Mouse (Mus musculus) myocyte (in vitro differentiated cells): Measurements from ENCODE around the gene Cdk5rap3. TPM values are rescaled to one million over a fixed set of nuclear protein-coding genes. Genes with fewer than 3 reads are reported as not detected.

ENCODE experiments used
- H3K27me3 ChIP-seq: one replicate; pipeline ENCODE4 v1.6.1; 2011; ENCODE audit not compliant: control insufficient read depth, insufficient read depth, insufficient read length
- H3K36me3 ChIP-seq: one replicate; pipeline ENCODE4 v1.6.1; 2011; ENCODE audit not compliant: control insufficient read depth, insufficient read depth
- H3K4me2 ChIP-seq: one replicate; pipeline ENCODE4 v1.6.1; 2011; ENCODE audit warnings: low read depth, control low read depth
- H3K4me3 ChIP-seq: one replicate; pipeline ENCODE4 v1.5.1; 2011; ENCODE audit warnings: mild to moderate bottlenecking, control low read depth, moderate library complexity
- H3K79me2 ChIP-seq: one replicate; pipeline ENCODE4 v1.6.1; 2011; ENCODE audit not compliant: control insufficient read depth, insufficient read depth
- H3ac ChIP-seq: one replicate; pipeline ENCODE4 v1.6.1; 2011; ENCODE audit not compliant: control insufficient read depth, insufficient read length
- CEBPB ChIP-seq: IDR thresholded peaks from 2 replicates; pipeline ENCODE4 v1.6.1; 2011; ENCODE audit warnings: mild to moderate bottlenecking, moderate library complexity; ENCODE audit not compliant: poor library complexity, insufficient read depth, severe bottlenecking
- E2F4 ChIP-seq: IDR thresholded peaks from one replicate; pipeline ENCODE4 v1.6.1; 2011; ENCODE audit warnings: mild to moderate bottlenecking, control low read depth, moderate library complexity; ENCODE audit not compliant: insufficient read depth
- MAX ChIP-seq: IDR thresholded peaks from one replicate; pipeline ENCODE4 v1.6.1; 2011; ENCODE audit warnings: low read depth, mild to moderate bottlenecking, control low read depth
- MYOD1 ChIP-seq, 3 experiments: IDR thresholded peaks; one replicate each; pipeline ENCODE4 v1.6.1; 2011; ENCODE audit warnings: control low read depth in 2 of 3, low read depth in 2 of 3, mild to moderate bottlenecking in 2 of 3, moderate library complexity in 1 of 3; ENCODE audit not compliant: insufficient read length in 2 of 3, control insufficient read depth in 1 of 3
- MYOG ChIP-seq, 3 experiments: IDR thresholded peaks; one replicate each; pipeline ENCODE4 v1.6.1; 2011; ENCODE audit warnings: control low read depth in 2 of 3, low read depth in 2 of 3, mild to moderate bottlenecking in 2 of 3; ENCODE audit not compliant: insufficient read length in 2 of 3, control insufficient read depth in 1 of 3, insufficient read depth in 1 of 3
- POLR2A ChIP-seq: IDR thresholded peaks from one replicate; pipeline ENCODE4 v1.6.1; 2011; ENCODE audit warnings: low read depth, mild to moderate bottlenecking, control low read depth, moderate library complexity; ENCODE audit not compliant: insufficient read length
- POLR2AphosphoS2 ChIP-seq: IDR thresholded peaks from one replicate; pipeline ENCODE4 v1.6.1; 2011; ENCODE audit warnings: low read depth, control low read depth; ENCODE audit not compliant: insufficient read length
- REST ChIP-seq: IDR thresholded peaks from one replicate; pipeline ENCODE4 v1.6.1; 2011; ENCODE audit warnings: mild to moderate bottlenecking, control low read depth, moderate library complexity; ENCODE audit not compliant: insufficient read depth, insufficient read length
- SRF ChIP-seq: IDR thresholded peaks from one replicate; pipeline ENCODE4 v1.6.1; 2011; ENCODE audit warnings: low read depth; ENCODE audit not compliant: control insufficient read depth, insufficient read length
- TCF12 ChIP-seq: IDR thresholded peaks from one replicate; pipeline ENCODE4 v1.6.1; 2011; ENCODE audit warnings: mild to moderate bottlenecking, control low read depth; ENCODE audit not compliant: poor library complexity, insufficient read depth, severe bottlenecking
- TCF3 ChIP-seq: IDR thresholded peaks from one replicate; pipeline ENCODE4 v1.6.1; 2011; ENCODE audit warnings: low read depth, control low read depth; ENCODE audit not compliant: insufficient read length
- USF1 ChIP-seq: IDR thresholded peaks from one replicate; pipeline ENCODE4 v1.6.1; 2011; ENCODE audit warnings: low read depth, mild to moderate bottlenecking, control low read depth, moderate library complexity
- polyA plus RNA-seq: library from polyadenylated mRNA; unstranded; fragments of >200 nt; fragmentation: generic; extraction: Trizol; gene quantifications from one replicate; pipeline ENCODE4 v1.2.1, GENCODE M21; 2012; ENCODE audit warnings: missing spikeins

Gene Cdk5rap3
- polyA plus RNA-seq, 1 experiment = 65.8 TPM

DNA sequence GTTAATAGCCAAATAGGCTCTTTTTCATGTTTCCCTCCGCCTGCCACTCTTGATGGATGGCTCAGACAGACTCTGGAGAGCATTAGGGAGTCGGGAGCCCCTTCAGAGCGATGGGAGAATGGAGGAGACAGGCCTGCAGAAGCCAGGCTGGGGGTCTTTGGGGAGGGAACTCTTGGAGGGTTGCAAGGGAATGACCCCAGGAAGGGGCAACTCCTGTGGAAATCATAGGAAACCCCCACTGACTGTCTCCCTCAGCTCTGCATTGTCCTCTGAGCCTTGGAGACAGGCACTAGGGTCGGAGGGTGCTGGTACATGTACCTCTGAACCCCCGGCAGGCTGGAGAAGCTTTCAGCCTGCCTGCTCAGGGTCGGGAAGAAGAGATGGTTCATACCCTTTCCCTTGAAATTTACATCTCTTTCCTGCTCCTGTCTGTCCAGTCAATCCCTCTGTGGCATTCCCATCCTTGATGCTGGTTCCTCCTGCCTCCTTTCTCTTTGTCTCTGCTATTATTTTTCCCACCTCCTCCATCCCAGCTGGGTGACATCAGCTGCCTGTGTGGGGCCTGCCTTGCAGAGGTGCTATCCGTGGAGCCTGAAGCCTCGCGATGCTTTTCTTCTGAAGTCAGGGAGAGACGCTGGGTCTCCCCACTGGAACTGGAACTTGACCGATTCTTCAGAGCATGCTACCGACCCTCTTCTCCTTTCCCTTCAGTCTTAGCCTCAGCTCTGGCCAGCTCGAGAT, 39.8 kb downstream of the Cdk5rap3 start:
- Histone ChIP-seq H3K4me2 (no peak overlapping the region), H3ac (no peak overlapping the region), H3K4me3 (no peak overlapping the region), H3K36me3 (no peaks in the 10 kb centered on the region), H3K79me2 (no peaks in the 10 kb centered on the region), H3K27me3 (no peaks in the 10 kb centered on the region)
- TF ChIP-seq E2F4 (no peak), CEBPB (no peak)

DNA sequence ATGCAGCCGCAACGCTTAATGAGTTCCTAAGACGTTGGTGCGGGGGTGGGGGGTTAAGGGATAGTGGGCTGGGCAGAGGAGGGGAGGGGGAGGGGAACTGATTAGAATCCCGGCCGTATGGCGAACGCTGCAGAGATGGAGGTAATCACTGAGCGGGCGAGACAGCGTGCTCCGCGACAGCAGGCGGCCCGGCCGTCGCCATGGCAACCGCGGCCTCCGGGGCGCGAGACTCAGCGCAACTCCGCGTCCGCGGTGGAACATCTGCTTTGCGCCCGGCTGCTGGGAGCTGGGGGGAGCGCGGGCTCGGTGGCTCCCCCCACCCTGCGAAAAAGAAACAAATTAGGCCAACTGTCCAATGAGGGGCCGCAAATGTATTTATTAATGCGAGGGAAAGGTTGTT, 40.6 kb downstream of the Cdk5rap3 start:
- Histone ChIP-seq H3K4me2 (peak overlapping the region; percentile 70), H3K79me2 (no peaks in the 10 kb centered on the region), H3ac (no peak overlapping the region), H3K36me3 (no peaks in the 10 kb centered on the region), H3K27me3 (no peaks in the 10 kb centered on the region), H3K4me3 (no peak overlapping the region)
- TF ChIP-seq MYOG (IDR thresholded peaks at IDR 0.05; ENCODE audit: control insufficient read depth in 1 of 3, insufficient read depth in 1 of 3, insufficient read length in 2 of 3, low read depth in 2 of 3) (peak in 2 of 3 experiments; percentile 50 to 62), MYOD1 (IDR thresholded peaks at IDR 0.05; ENCODE audit: control insufficient read depth in 1 of 3, insufficient read length in 2 of 3, low read depth in 2 of 3) (peak in 2 of 3 experiments; percentile 51 to 71), TCF12 (no peak)

DNA sequence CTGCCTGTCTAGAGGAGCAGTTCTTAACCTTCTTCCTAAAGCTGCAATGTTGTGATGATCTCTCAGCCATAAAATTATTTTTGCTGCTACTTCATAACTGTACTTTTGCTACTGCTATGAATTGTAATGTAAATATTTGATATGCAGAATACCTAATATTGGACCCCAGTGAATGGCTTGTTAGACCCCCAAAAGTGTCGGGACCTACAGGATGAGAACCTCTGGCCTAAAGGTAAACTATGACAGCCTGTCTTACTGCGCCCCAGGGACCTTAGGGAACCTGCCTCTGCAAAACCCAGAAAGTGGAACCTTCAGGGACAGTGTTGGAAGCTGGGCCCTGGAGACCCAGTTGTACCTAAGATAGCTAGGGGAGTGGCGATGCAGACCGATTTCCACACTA, 41.0 kb downstream of the Cdk5rap3 start:
- H3ac ChIP-seq = no peak overlapping the region
- no peak overlapping the region for H3K4me3 ChIP-seq
- no peaks in the 10 kb centered on the region for H3K36me3 ChIP-seq
- no peak for TF ChIP-seq E2F4
- TF ChIP-seq TCF12 = no peak
- no peak for TF ChIP-seq TCF3
- TF ChIP-seq MAX = no peak
- TF ChIP-seq CEBPB = no peak
- no peak for TF ChIP-seq SRF
- no peak for TF ChIP-seq USF1
- TF ChIP-seq REST = no peak
- no peak for TF ChIP-seq MYOD1 (IDR thresholded peaks at IDR 0.05; ENCODE audit: control insufficient read depth in 1 of 3, insufficient read length in 2 of 3, low read depth in 2 of 3)
- H3K79me2 ChIP-seq = no peaks in the 10 kb centered on the region
- H3K27me3 ChIP-seq = no peaks in the 10 kb centered on the region
- H3K4me2 ChIP-seq = peak overlapping the region; percentile 70

DNA sequence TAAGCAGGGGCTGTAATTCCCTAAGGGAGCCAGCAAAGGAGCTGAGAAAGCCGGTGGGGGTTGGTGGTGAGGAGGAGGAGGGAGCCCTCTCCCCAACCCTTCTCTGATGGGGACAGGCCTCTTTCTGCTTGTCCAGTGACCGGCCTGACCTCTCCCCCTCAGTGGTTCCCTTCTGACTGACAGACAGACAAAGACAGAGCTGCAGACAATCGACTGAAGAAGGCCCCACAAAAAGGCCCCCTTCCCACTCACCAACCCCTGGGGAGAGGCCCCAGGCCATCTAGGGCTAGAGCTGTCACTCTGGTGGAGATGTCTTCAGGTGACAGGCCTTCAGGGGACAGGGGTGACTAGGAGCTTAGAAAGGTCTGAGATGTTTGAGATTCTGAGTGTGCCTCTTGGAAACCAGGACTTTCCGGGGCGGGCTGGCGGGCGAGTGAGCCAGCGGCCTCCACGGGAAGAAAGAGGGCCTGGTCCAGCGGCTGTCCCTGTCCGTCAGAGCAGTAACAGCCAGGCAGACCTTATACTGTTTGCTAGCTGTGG, 42.6 kb downstream of the Cdk5rap3 start:
- no peaks in the 10 kb centered on the region for H3K27me3 ChIP-seq
- peak overlapping the region; percentile 72 for H3K4me2 ChIP-seq
- no peaks in the 10 kb centered on the region for H3K36me3 ChIP-seq
- H3K79me2 ChIP-seq = no peaks in the 10 kb centered on the region
- H3K4me3 ChIP-seq = peak overlapping the region; percentile 13
- H3ac ChIP-seq = no peak overlapping the region
- no peak for TF ChIP-seq USF1
- peak; percentile 63 for TF ChIP-seq TCF3
- TF ChIP-seq MYOD1 (IDR thresholded peaks at IDR 0.05; ENCODE audit: control insufficient read depth in 1 of 3, insufficient read length in 2 of 3, low read depth in 2 of 3) = peak; percentile 70 to 98 (median 97)
- TF ChIP-seq POLR2A = peak; percentile 36
- TF ChIP-seq TCF12 = peak; percentile 19
- peak in 2 of 3 experiments; percentile 20 to 52 for TF ChIP-seq MYOG (IDR thresholded peaks at IDR 0.05; ENCODE audit: control insufficient read depth in 1 of 3, insufficient read depth in 1 of 3, insufficient read length in 2 of 3, low read depth in 2 of 3)

DNA sequence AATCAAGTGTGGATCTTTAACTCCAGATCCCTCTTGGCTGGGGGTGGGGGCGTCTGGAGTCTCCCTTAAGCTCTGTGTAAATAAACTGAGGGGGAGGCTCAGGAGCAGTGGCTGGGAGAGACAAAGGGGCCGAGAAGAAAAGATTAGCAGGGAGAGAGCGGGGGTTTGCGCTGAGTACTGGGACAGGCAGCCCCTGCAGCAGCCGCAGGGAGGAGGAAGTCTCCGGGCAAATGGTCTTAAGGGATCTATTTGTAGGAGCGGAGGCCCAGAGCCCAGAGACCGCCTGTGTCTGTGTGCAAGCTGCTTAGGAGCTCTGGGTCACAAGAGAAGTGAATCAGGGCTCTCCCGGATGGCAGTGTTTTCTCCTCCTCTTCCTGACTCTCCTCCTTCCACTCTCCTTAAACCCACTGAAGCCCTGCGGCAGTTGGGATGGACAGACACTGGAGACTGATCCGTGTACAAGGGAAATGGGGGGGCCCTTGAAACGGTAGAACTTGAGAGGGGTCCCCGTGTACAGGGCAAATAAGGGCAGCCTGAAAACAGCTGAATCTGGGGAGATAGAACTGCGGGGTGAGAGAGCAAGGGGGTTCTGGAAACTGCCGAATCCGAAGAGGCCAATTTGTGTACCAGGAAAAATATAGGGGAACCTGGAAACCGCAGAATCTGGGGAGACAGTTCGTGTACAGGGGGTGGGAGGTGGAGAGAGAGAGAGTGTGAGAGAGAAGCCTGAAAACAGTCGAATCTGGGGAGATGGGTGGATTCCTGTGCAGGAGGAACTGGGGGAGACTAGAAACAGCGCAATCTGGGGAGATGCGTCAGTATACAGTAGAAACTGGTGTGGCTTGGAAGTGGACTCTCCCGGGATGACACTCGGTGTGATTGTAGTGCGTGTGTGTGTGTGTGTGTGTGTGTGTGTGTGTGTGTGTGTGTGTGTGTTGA, 43.6 kb downstream of the Cdk5rap3 start:
- Histone ChIP-seq H3K36me3 (no peaks in the 10 kb centered on the region), H3K79me2 (no peaks in the 10 kb centered on the region), H3K4me3 (peak overlapping the region; percentile 13)

More for the DNA sequence above, 43.6 kb downstream of the Cdk5rap3 start:
- Histone ChIP-seq H3ac (no peak overlapping the region), H3K27me3 (no peaks in the 10 kb centered on the region), H3K4me2 (peak overlapping the region; percentile 72)
- TF ChIP-seq E2F4 (no peak), REST (no peak), TCF3 (no peak), POLR2A (no peak), MYOG (IDR thresholded peaks at IDR 0.05; ENCODE audit: control insufficient read depth in 1 of 3, insufficient read depth in 1 of 3, insufficient read length in 2 of 3, low read depth in 2 of 3) (no peak), MYOD1 (IDR thresholded peaks at IDR 0.05; ENCODE audit: control insufficient read depth in 1 of 3, insufficient read length in 2 of 3, low read depth in 2 of 3) (no peak), TCF12 (no peak), MAX (no peak), USF1 (no peak), POLR2AphosphoS2 (no peak), SRF (no peak)
